Mouse (Mus musculus) ES-E14 (cell line): ENCODE results near the gene Phykpl. TPM values are rescaled to one million over a fixed set of nuclear protein-coding genes. Genes with fewer than 3 reads are reported as not detected.

Experiments used
- DNase-seq: peaks from one replicate; pipeline ENCODE4 v3.0.0-alpha.2; 2013; ENCODE audit warnings: low read depth, low spot score
- H3K27ac ChIP-seq: 2 replicates; pipeline ENCODE4 v1.5.1; 2012; ENCODE audit warnings: low read depth, mild to moderate bottlenecking, low read length, moderate library complexity, mixed read lengths; ENCODE audit not compliant: poor library complexity, insufficient read depth, severe bottlenecking
- H3K36me3 ChIP-seq: 2 replicates; pipeline ENCODE4 v1.6.1; 2012; ENCODE audit warnings: mild to moderate bottlenecking, low read length, moderate library complexity, mixed read lengths; ENCODE audit not compliant: control insufficient read depth, poor library complexity, insufficient read depth, severe bottlenecking
- H3K4me1 ChIP-seq, 2 experiments: fragments of 150-350 bp in 1 of 2; sonication (generic) in 1 of 2; 2 replicates each; pipeline ENCODE4 v1.6.1; 2012; ENCODE audit warnings: low read length in 2 of 2, mild to moderate bottlenecking in 1 of 2, mixed read lengths in 1 of 2; ENCODE audit not compliant: control insufficient read depth in 2 of 2, insufficient read depth in 2 of 2, poor library complexity in 1 of 2
- H3K4me3 ChIP-seq, 2 experiments: fragments of 150-350 bp in 1 of 2; sonication (generic) in 1 of 2; 2 replicates each; pipeline ENCODE4 v1.5.1; 2012; ENCODE audit warnings: low read length in 2 of 2, low read depth in 1 of 2, mild to moderate bottlenecking in 1 of 2, mixed read lengths in 1 of 2; ENCODE audit not compliant: insufficient read depth in 1 of 2, poor library complexity in 1 of 2, severe bottlenecking in 1 of 2
- H3K9ac ChIP-seq: 2 replicates; pipeline ENCODE4 v1.6.1; 2012; ENCODE audit warnings: low read depth, mild to moderate bottlenecking, low read length, mixed read lengths; ENCODE audit not compliant: poor library complexity, insufficient read depth, severe bottlenecking
- H3K9me3 ChIP-seq: fragments of 150-350 bp; sonication (generic); 2 replicates; pipeline ENCODE4 v1.6.1; 2012; ENCODE audit warnings: low read depth, mild to moderate bottlenecking, low read length; ENCODE audit not compliant: control insufficient read depth, insufficient read depth
- CHD2 ChIP-seq: IDR thresholded peaks from 2 replicates; pipeline ENCODE4 v1.6.1; 2014; ENCODE audit warnings: mild to moderate bottlenecking, low read depth, low read length, inconsistent platforms
- HCFC1 ChIP-seq: IDR thresholded peaks from 2 replicates; pipeline ENCODE4 v1.6.1; 2012; ENCODE audit warnings: low read length, inconsistent platforms, borderline replicate concordance; ENCODE audit not compliant: insufficient read depth
- MAFK ChIP-seq: IDR thresholded peaks from 2 replicates; pipeline ENCODE4 v1.6.1; 2014; ENCODE audit warnings: mild to moderate bottlenecking, low read depth, low read length, inconsistent platforms; ENCODE audit not compliant: insufficient read depth
- ZC3H11A ChIP-seq: IDR thresholded peaks from 2 replicates; pipeline ENCODE4 v1.6.1; 2012; ENCODE audit warnings: low read depth, mild to moderate bottlenecking, inconsistent platforms, low read length, borderline replicate concordance
- ZNF384 ChIP-seq: IDR thresholded peaks from 2 replicates; pipeline ENCODE4 v1.6.1; 2012; ENCODE audit warnings: low read depth, low read length, inconsistent platforms
- in situ Hi-C, 2 experiments: fragments of 600-800 bp; cut with MboI; formaldehyde crosslinking; loops; one replicate each; pipeline ENCODE4 v1.15.1; 2025; ENCODE audit warnings: low sequenced_read_pairs in 2 of 2, inconsistent platforms in 1 of 2; ENCODE audit not compliant: unreplicated experiment in 2 of 2
- total RNA-seq: library from RNA; depleted of rRNA; stranded (reverse); fragments of 300-350 nt; gene quantifications from 2 replicates; pipeline ENCODE4 v1.2.3, GENCODE M21; 2012

Phykpl gene
- total RNA-seq, 1 experiment = 23.4 TPM

GRCm38 (mm10) chr11:51618894-51619408 lies 34.4 kb downstream of the Phykpl start:
- TF ChIP-seq ZC3H11A = no peak
- TF ChIP-seq MAFK = no peak
- TF ChIP-seq ZNF384 = peak; percentile 43
- DNase-seq = no peak
- peak overlapping the region; percentile 76 for H3K9ac ChIP-seq
- peaks cover 28% of the 10 kb centered on the region for H3K36me3 ChIP-seq
- H3K27ac ChIP-seq = peak overlapping the region; percentile 47; the same call in 1 of the 2 replicates
- in situ Hi-C loops = loop anchor here (5.0 to 10.0 kb wide), 2 partner anchors 63 to 66 kb away; partner anchors contain the start of gene 0610009B22Rik (in 1 of the 2)
- peak overlapping the region; percentile 59 to 80 for H3K4me3 ChIP-seq
- H3K9me3 ChIP-seq = no peaks in the 10 kb centered on the region
- H3K4me1 ChIP-seq = peaks cover 2 to 16% of the 10 kb centered on the region in 2 experiments; a peak in 3 of 4 replicates

- peak within 1 kb of the TSS; percentile 94 to 95 for H3K4me3 ChIP-seq
- in situ Hi-C loops = loop anchor here (5.0 to 10.0 kb wide), 2 partner anchors 63 to 65 kb away; partner anchors contain the start of gene 0610009B22Rik (in 1 of the 2)
- peak; percentile 95 for TF ChIP-seq CHD2
- TF ChIP-seq HCFC1 = peak; percentile 53; the same call in 1 of the 2 replicates
- no peak for TF ChIP-seq MAFK
- H3K27ac ChIP-seq = peak within 1 kb of the TSS; percentile 84
- no peaks in the 10 kb centered on the region for H3K9me3 ChIP-seq
- H3K4me1 ChIP-seq = peaks cover under 1 to 13% of the 10 kb centered on the region in 2 experiments; a peak in 3 of 4 replicates
- H3K9ac ChIP-seq = peak within 1 kb of the TSS; percentile 99
- peaks cover 34% of the 10 kb centered on the region for H3K36me3 ChIP-seq
- DNase-seq = peak; percentile 100
Measured at GRCm38 (mm10) chr11:51619409-51620060, 35.0 kb downstream of the Phykpl start, which contains the start of gene Nhp2. TSS of gene Nhp2 (plus strand) at chr11:51619735.

GRCm38 (mm10) chr11:51620084-51620483 lies 35.5 kb downstream of the Phykpl start:
- Histone ChIP-seq H3K9me3 (no peaks in the 10 kb centered on the region), H3K9ac (peak overlapping the region; percentile 99), H3K4me1 (peaks cover 0 to 9% of the 10 kb centered on the region in 2 experiments; a peak in 2 of 4 replicates), H3K4me3 (peak overlapping the region; percentile 94 to 95), H3K27ac (peak overlapping the region; percentile 84), H3K36me3 (peaks cover 39% of the 10 kb centered on the region)
- no peak for TF ChIP-seq MAFK
- TF ChIP-seq ZC3H11A = no peak
- no peak for TF ChIP-seq HCFC1
- TF ChIP-seq ZNF384 = no peak
- TF ChIP-seq CHD2 = no peak
- no peak for DNase-seq
- in situ Hi-C loops = no loop called here

- H3K9ac ChIP-seq = no peak overlapping the region
- no peaks in the 10 kb centered on the region for H3K9me3 ChIP-seq
- TF ChIP-seq ZC3H11A (no peak), CHD2 (no peak), HCFC1 (no peak), MAFK (no peak), ZNF384 (no peak)
- 0 out of 2 replicates have a peak overlapping the region, but pooled peaks have one; percentile 4 for H3K27ac ChIP-seq
- peak overlapping the region in 1 of 2 experiments; percentile 95; a peak in 1 of 4 replicates for H3K4me3 ChIP-seq
- no peak for DNase-seq
- H3K4me1 ChIP-seq = peaks cover 0 to 16% of the 10 kb centered on the region in 2 experiments; a peak in 2 of 4 replicates
- peaks cover 53% of the 10 kb centered on the region for H3K36me3 ChIP-seq
- in situ Hi-C loops = no loop called here
Measured at GRCm38 (mm10) chr11:51621776-51622175, 37.2 kb downstream of the Phykpl start.
